Mouse (Mus musculus): ENCODE measurements around the gene Sult2a7. TPM values are rescaled to one million over a fixed set of nuclear protein-coding genes. Genes with fewer than 3 reads are reported as not detected.

The Sult2a7 gene
- not detected in 2 replicates for polyA plus RNA-seq (2016; fragmentation: Nextera tagmentation; extraction: Ambion mirVana)

DNA sequence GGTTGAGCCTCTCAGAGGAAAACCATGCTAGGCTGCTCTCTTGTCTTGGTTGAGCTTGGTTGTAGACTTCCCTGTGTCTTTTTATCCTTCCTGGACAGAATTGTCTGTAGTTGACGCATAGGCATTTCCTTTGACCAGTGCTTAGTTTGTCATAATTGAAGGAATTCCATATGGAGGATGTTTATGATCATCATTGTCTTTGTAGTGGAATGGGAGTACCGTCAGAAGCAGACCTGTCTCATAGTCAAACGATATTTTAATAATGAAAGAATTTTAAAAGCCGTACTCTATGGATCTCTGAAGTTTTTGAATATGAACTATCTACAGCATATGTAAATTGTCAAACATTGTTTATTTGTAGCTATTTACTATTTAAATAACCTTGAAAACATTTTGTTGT is at the start of gene Sult2a7:
Gene Sult2a7 (minus strand): TSS at position 101 of the 400 bp plus-strand sequence.
- Histone ChIP-seq H3K9ac (no peak within 1 kb of the TSS), H3K4me2 (replicated peaks) (no peak within 1 kb of the TSS), H3K4me1 (no peaks in the 10 kb centered on the region), H3K27me3 (no peaks in the 10 kb centered on the region), H3K36me3 (no peaks in the 10 kb centered on the region), H3K27ac (no peak within 1 kb of the TSS), H3K4me3 (no peak within 1 kb of the TSS), H3K9me3 (replicated peaks) (peaks cover 7% of the 10 kb centered on the region)
- WGBS: 94% methylated on average over 4 of the region's 4 CpGs
- ATAC-seq (ENCODE audit: low FRiP score): no peak

- no peak overlapping the region for H3K4me2 ChIP-seq (replicated peaks)
- H3K36me3 ChIP-seq: no peaks in the 10 kb centered on the region
- no peak overlapping the region for H3K9ac ChIP-seq
- no peaks in the 10 kb centered on the region for H3K27me3 ChIP-seq
- no peak for ATAC-seq (ENCODE audit: low FRiP score)
- no peak overlapping the region for H3K27ac ChIP-seq
- 53% methylated on average over 1 of the region's 1 CpGs for WGBS
- H3K4me1 ChIP-seq: no peaks in the 10 kb centered on the region
- H3K9me3 ChIP-seq (replicated peaks): peaks cover 45% of the 10 kb centered on the region
- H3K4me3 ChIP-seq: no peak overlapping the region
Observed at GRCm38 (mm10) chr7:14525280-14525679, 31.2 kb upstream of the Sult2a7 start.

DNA sequence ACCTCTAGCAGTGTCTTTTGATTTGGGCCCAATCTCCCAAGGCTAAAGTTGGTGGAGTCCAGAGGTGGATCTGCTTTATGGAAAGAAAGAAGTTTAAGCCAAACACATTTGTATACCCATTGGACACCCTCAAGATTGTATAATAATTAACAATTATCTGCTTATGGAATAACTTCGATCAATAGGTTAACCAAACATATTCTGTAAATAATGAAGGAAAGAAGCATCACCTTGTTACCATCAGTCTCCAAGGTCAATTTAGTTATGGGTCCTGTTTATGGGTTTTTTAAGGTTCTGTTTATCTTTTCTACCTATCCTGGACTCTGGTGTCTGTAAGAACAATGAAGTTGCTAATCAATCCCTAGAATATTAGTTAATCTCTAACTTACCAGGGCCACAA is 28.6 kb upstream of the Sult2a7 start:
- no peak for ATAC-seq (ENCODE audit: low FRiP score)
- Histone ChIP-seq H3K4me2 (replicated peaks) (no peak overlapping the region), H3K4me1 (no peaks in the 10 kb centered on the region)

GRCm38 (mm10) chr7:14518301-14518700 is 24.3 kb upstream of the Sult2a7 start:
- Histone ChIP-seq H3K27me3 (no peaks in the 10 kb centered on the region), H3K27ac (no peak overlapping the region), H3K4me3 (no peak overlapping the region), H3K9me3 (replicated peaks) (peaks cover 67% of the 10 kb centered on the region), H3K9ac (no peak overlapping the region), H3K36me3 (no peaks in the 10 kb centered on the region), H3K4me2 (replicated peaks) (no peak overlapping the region), H3K4me1 (no peaks in the 10 kb centered on the region)
- no peak for ATAC-seq (ENCODE audit: low FRiP score)
- 72% methylated on average over 3 of the region's 3 CpGs for WGBS

More for the DNA sequence above, 28.6 kb upstream of the Sult2a7 start:
- Histone ChIP-seq H3K4me3 (no peak overlapping the region), H3K36me3 (no peaks in the 10 kb centered on the region), H3K9ac (no peak overlapping the region), H3K27me3 (no peaks in the 10 kb centered on the region), H3K27ac (no peak overlapping the region), H3K9me3 (replicated peaks) (peaks cover 54% of the 10 kb centered on the region)
- WGBS: 91% methylated on average over 1 of the region's 1 CpGs

- Histone ChIP-seq H3K9ac (no peak overlapping the region), H3K27me3 (no peaks in the 10 kb centered on the region)
Observed at GRCm38 (mm10) chr7:14492886-14493285, 1.1 kb downstream of the Sult2a7 start.

DNA sequence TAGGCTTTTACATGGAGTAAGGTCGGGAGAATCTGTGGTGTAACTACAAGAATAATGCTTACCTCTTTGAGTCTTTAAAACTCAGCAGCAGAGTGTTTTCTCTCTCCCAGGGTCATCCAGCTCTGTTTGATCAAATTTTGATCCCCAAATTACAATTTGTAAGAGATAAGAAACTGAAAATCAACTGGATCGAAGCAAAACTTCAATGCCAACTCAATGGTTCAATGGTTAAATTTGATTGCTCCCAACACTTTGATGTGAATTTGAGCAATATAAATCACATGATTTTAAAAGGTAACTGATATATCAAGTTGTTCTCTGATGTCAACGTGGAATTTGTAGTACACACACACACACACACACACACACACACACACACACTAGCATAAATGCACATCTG is 47.5 kb downstream of the Sult2a7 start, which contains the start of gene Sult2a8:
Gene Sult2a8 (minus strand): TSS at position 236 of the 400 bp plus-strand sequence.
- no peaks in the 10 kb centered on the region for H3K36me3 ChIP-seq
- H3K9me3 ChIP-seq (replicated peaks): peaks cover 16% of the 10 kb centered on the region
- H3K9ac ChIP-seq: no peak within 1 kb of the TSS
- H3K4me3 ChIP-seq: no peak within 1 kb of the TSS
- no peak within 1 kb of the TSS for H3K4me2 ChIP-seq (replicated peaks)
- H3K27me3 ChIP-seq: no peaks in the 10 kb centered on the region
- no peaks in the 10 kb centered on the region for H3K4me1 ChIP-seq
- no peak within 1 kb of the TSS for H3K27ac ChIP-seq
- no peak for ATAC-seq (ENCODE audit: low FRiP score)
- WGBS: 65% methylated on average over 3 of the region's 3 CpGs

More at GRCm38 (mm10) chr7:14492886-14493285, 1.1 kb downstream of the Sult2a7 start:
- H3K4me1 ChIP-seq: no peaks in the 10 kb centered on the region
- H3K9me3 ChIP-seq (replicated peaks): peaks cover 7% of the 10 kb centered on the region
- WGBS: 66% methylated on average over 3 of the region's 3 CpGs
- H3K4me3 ChIP-seq: no peak overlapping the region
- ATAC-seq (ENCODE audit: low FRiP score): no peak
- no peak overlapping the region for H3K27ac ChIP-seq
- no peak overlapping the region for H3K4me2 ChIP-seq (replicated peaks)
- no peaks in the 10 kb centered on the region for H3K36me3 ChIP-seq

DNA sequence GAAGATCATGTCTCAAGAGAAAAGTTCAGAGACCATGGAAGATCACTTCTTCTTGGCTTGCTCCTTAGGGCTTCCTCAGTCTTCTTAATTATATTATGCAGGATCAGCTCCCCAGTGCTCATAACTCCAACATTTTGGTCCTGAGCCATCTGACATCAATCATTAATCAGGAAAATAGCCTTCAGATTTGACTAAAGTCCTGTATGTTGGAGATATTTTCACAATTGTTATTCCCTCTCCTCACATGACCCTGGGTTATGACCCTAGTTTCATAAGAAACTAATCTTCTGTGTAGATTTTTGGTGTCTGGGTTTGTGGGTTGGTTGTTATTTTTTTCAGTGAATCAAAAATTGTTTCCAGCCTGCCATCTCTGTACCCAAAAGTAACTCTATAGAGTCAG is 54.4 kb downstream of the Sult2a7 start:
- Histone ChIP-seq H3K27me3 (no peaks in the 10 kb centered on the region), H3K9ac (no peak overlapping the region), H3K4me1 (no peaks in the 10 kb centered on the region), H3K27ac (no peak overlapping the region), H3K4me3 (no peak overlapping the region), H3K4me2 (replicated peaks) (no peak overlapping the region), H3K9me3 (replicated peaks) (peaks cover 15% of the 10 kb centered on the region), H3K36me3 (no peaks in the 10 kb centered on the region)
- no peak for ATAC-seq (ENCODE audit: low FRiP score)

- Histone ChIP-seq H3K9me3 (replicated peaks) (peaks cover 14% of the 10 kb centered on the region), H3K4me2 (replicated peaks) (no peak overlapping the region)
- 74% methylated on average over 1 of the region's 1 CpGs for WGBS
Observed at GRCm38 (mm10) chr7:14438484-14438883, 55.5 kb downstream of the Sult2a7 start.

GRCm38 (mm10) chr7:14438029-14438428 is 56.0 kb downstream of the Sult2a7 start:
- H3K36me3 ChIP-seq: no peaks in the 10 kb centered on the region
- ATAC-seq (ENCODE audit: low FRiP score): no peak
- 82% methylated on average over 2 of the region's 2 CpGs for WGBS
- no peaks in the 10 kb centered on the region for H3K27me3 ChIP-seq
- H3K27ac ChIP-seq: no peak overlapping the region
- H3K9ac ChIP-seq: no peak overlapping the region
- H3K4me1 ChIP-seq: no peaks in the 10 kb centered on the region
- H3K4me2 ChIP-seq (replicated peaks): no peak overlapping the region
- H3K4me3 ChIP-seq: no peak overlapping the region
- H3K9me3 ChIP-seq (replicated peaks): peaks cover 14% of the 10 kb centered on the region

More at GRCm38 (mm10) chr7:14438484-14438883, 55.5 kb downstream of the Sult2a7 start:
- H3K4me1 ChIP-seq: no peaks in the 10 kb centered on the region
- H3K9ac ChIP-seq: no peak overlapping the region
- H3K4me3 ChIP-seq: no peak overlapping the region
- H3K36me3 ChIP-seq: no peaks in the 10 kb centered on the region
- H3K27ac ChIP-seq: no peak overlapping the region
- no peak for ATAC-seq (ENCODE audit: low FRiP score)
- no peaks in the 10 kb centered on the region for H3K27me3 ChIP-seq

Other genes with a start within 250 kb of the Sult2a7 start
- gene Sult2a6, start 239.4 kb downstream of the Sult2a7 start, polyA plus RNA-seq (2016; fragmentation: Nextera tagmentation; extraction: Ambion mirVana): not detected in 2 replicates
- gene Obox8, start 160.7 kb downstream of the Sult2a7 start, polyA plus RNA-seq (2016; fragmentation: Nextera tagmentation; extraction: Ambion mirVana): not detected in 2 replicates
- not detected in 2 replicates for gene Sult2a8, start 47.5 kb downstream of the Sult2a7 start, polyA plus RNA-seq (2016; fragmentation: Nextera tagmentation; extraction: Ambion mirVana)
- 0.30 and 0.38 TPM in 2 replicates for gene Vmn1r90, start 69.3 kb upstream of the Sult2a7 start, polyA plus RNA-seq (2016; fragmentation: Nextera tagmentation; extraction: Ambion mirVana)
- gene Obox7, start 165.3 kb upstream of the Sult2a7 start, polyA plus RNA-seq (2016; fragmentation: Nextera tagmentation; extraction: Ambion mirVana): not detected in 2 replicates

Data from hindbrain, embryonic 12.5 days (tissue).